Mouse (Mus musculus): Measurements from ENCODE around the gene Kif1c.

Gene Kif1c

DNA sequence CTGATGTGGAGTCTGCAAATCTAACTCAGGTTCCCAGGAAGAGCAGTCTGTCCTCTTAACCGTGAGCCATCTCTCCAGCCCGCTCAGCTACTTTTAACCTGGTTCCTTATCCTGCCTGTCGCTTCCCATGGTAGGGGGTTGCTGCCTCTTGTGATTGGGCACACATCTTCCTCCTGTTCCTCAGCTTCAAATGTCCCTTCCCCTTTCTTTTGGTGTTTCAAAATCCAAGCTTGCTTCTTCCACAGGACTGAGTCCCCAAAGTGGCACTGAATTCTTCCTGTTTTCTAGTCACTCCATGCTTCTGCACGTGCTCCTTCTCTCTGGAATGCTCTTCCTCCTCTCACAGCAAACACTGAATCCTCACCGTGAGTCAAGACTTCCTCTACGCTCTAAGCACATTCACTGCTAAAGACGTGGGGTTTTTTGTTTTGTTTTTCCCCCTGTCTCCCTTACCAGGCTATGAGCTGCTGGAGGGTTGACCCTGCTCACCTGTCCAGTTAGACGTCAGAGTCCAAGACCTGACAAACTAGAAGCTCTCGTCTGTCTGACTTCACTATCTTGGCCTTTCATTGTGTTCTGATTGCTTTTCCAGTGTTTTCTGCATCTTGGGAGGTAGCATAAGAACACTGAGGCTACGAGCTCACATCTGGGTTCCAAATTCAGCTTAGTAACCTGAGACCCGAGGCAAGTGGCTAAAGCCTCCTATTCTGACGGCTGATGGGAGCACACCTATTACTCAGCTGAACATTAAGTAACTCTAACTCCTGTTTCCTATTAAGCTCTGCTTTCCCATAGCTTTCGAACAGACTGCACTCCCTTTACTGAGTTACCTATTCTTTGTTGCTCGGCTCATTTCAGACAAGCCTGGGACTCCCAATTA, 32.8 kb upstream of the Kif1c start:
- no peak for DNase-seq (ENCODE audit: low spot score)

DNA sequence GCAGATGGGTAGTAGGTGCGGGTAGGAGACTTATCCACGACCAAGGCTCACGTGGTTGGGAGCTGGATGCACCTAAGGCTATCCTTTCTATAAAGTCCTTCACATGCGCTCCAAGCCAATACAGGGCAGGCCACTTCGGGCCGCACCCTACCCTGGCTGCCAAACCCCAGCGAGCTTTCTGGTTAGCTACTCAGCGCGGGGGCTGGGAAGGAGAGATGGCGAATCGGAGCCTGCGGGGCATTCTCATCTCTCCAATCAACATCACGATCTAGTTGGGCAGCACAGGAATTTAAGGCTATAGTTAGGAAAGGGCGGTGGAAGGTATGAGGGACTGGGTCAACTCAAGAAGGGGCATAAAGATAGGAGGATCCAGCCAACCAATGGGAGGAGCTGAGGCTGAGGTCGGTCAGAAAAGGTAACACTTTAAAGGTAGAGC, 32.0 kb upstream of the Kif1c start:
- DNase-seq (ENCODE audit: low spot score): no peak

DNA sequence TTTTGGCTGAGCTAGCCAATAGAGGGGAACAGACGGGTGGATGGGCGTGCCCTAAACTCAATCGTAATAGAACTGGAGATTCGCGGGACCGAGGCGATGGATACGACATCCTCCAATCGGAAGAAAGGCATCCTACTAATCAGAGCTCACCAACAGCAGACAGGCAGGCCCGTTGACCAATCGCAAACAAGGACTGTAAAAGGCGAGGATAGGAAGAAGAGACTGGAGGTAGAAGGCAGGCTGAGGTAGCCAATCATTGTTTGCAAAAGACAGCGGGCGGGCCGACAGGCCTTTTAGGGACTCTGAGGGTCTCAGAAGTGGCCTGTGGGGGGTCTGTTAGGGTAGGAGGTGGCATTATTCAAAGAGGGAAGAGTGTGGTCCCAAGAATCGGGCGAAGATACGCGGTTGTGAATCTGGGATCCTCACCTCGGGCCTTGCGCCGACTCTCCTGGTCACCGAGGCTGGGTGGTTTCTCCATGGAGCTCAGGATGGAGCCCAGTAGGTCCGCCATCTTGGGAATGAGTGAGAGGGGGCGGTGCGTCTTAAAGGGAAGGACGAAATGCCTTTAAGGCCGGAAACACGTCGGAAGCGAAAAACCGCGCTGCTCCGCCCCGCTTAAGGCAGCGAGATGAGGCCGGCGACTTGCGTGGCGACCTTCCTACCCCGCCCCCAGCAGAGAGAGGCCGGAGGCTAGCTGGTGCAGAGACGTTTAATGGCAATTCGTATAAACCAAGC, 31.4 kb upstream of the Kif1c start, which contains the start of gene Spag7:
TSS of gene Spag7 (minus strand) at position 646 of the 735 bp plus-strand sequence.
- DNase-seq (ENCODE audit: low spot score): peak; percentile 99

DNA sequence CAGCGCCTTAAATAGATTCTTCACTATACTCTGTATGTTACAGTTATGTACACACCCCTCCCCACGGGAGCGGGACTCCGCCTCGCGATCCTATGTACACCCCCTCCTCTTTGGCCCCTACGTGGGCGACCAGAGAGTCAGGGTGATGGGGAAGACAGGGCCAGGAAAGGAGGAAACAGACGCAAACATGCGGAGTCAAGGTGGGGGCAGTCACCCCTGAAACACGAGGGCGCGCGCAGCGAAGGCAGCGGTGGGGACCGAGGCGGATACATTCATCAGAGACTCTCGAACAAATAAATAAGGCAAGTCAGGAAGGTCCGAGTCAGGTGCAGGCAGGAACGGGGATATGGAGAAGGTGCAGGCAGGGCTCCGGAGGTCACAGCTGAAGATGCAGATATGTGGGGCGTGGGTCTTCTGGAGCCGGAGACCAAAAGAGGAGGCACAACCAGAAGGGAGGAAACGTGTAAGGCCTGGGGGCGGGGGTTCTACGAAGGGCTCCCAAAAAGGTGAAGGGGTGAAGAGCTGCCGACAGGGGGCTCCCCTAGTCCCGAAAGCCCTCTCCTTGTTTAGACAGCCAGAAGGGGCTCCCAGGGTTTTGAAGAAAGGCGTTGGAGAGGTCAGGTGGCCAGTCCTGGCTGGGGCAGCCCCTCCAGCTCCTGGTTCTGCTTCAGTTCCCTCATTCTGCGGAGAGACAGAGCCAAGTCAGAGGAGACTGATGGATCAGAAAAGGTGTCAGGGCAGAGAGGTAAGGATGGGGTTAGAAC, 30.6 kb upstream of the Kif1c start:
- DNase-seq (ENCODE audit: low spot score): peak; percentile 92

DNA sequence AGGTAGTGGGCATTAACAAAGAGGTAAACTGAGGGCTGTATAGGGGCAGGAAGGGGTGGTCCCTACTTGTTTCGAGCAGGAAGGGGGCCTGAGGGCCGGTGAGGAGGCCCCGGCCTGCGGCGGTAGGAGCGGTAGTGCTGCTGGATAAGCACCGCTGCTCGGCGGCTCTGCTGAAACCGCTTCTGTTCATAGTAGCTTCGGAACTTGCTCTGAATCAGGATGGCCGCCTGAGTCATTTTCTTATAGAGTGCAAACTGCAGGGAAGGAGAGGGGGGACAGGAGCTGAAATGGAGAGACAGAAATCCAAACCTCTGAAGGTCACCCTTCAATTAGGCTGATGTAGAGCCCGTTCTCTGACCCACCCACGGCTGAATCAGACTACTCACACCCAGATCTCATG, 29.9 kb upstream of the Kif1c start:
- no peak for DNase-seq (ENCODE audit: low spot score)

DNA sequence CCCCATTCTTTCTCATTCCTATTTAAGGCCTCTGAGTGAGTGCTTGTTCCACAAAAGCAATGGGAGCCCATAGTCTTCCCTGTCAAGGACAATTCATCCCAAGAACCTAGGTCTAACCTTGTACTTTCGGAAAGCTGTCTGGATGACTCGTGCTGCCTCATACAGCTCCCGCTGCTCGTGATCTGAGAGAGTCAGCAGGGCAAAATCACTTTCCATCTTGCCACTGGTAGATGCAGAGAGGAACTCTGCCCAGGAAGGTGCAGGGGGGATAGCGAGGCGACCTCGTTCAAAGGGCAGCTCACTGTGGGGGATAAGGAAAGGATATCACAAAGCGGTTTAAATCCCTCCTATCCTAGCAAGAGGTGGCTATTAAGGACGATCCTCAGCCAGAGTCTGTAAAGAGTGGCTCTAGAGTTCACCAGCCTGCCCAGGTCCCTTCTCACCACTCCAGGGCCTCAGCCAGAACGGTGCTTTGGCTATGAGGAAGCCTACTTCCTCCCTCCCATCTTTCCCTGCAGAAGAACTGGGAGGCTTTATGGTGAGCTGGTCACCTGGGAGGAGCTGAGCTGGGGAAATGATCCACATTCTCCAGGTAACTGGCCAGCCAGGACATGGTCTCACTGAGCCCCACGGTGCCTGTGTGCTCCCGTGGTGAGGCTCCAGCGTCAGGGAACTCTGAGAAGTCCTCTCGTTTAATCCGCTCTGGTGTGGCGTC, 28.9 kb upstream of the Kif1c start:
- DNase-seq (ENCODE audit: low spot score): no peak

DNA sequence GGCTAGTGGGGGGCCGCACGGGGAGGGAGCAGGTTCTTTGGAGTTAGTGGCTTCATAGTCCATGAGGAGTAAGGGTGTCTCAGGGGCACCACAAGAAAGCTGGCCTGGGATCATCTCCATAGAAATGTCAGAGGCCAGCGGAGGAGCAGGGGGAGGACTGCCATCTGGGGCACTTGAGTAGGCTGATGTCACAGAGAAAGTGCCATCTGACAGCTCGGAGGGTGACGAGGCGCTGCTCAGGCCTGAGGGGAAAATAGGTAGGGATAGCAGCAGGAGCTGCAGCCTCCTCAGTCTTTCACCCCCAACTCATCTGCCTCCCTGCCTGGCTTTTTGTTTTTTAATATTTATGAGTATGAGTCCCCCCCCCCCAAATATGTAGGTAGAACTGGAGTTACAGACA, 26.3 kb upstream of the Kif1c start:
- DNase-seq (ENCODE audit: low spot score): no peak

DNA sequence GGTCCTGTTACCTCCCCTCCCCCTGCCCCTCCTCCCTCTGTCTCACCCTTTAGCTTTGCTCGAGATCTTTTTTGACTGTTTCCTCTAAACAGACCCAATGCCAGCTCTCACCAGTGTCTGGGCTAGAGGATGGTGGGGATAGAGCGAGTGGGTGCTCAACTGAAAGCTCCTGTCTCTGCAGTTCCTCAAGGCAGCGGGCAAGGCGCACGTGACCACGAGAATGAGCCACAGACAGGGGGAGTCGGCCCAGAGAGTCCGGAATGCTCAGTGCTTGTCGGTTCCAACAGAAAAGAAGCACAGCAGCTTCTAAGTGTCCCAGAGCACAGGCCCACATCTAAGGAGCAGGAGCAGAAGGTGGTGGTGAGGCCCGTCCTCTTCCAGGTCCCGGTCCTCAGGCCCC, 25.8 kb upstream of the Kif1c start:
- DNase-seq (ENCODE audit: low spot score): no peak

DNA sequence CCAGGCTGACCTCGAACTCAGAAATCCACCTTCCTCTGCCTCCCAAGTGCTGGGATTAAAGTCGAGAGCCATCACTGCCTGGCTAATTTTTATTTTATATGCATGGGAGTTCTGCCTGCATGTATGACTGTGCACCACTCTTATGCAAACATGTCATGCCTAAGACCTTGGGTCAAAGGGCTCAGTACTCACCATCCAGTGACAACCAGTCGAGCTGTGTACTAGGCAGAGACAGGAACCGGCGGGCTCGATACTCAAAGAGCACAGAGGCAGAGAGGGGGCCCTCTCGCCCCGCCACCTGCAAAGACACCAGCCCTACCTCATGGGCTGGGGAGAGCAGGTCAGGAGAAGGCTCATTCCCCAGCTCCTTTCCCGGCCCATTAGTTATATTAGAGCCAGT, 22.3 kb upstream of the Kif1c start:
- no peak for DNase-seq (ENCODE audit: low spot score)

DNA sequence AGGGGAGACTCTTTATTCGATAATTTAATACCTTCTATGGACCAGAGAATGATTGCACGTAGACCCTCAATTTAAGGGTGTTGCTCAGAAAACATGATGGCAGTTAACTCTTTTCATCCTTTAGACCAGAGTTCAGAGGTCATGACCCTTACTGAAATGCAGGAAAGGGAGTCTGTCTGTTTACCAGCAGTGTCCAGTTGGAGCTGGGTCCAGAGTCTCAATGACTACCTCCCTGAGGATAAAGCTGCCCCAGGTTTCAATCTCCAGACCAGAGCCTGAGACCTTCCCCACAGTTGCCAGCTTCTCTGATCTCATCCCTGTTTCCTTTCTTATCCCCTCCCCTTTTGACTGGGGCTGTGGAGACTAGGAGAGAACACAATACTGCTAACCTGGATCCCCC, 21.8 kb upstream of the Kif1c start:
- DNase-seq (ENCODE audit: low spot score): no peak

DNA sequence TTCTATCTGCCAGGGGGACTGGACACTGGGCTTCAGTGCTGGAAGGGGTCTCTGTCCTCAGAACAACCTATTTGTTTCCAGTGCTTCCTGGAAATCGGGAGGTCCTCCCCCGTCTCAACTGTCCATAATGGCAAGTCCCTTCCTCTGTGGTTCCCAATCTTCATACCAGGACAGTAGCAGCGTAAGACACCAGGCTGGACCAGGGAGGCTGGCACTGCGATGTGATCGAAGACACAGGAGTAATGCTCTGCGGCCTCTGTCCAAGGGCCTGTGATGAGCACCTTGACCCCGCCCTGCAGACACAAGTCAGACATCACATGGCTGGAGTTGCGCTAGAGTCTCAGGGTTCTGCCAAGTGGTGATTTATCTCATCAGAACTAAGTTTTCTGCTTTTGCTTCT, 21.0 kb upstream of the Kif1c start:
- no peak for DNase-seq (ENCODE audit: low spot score)

DNA sequence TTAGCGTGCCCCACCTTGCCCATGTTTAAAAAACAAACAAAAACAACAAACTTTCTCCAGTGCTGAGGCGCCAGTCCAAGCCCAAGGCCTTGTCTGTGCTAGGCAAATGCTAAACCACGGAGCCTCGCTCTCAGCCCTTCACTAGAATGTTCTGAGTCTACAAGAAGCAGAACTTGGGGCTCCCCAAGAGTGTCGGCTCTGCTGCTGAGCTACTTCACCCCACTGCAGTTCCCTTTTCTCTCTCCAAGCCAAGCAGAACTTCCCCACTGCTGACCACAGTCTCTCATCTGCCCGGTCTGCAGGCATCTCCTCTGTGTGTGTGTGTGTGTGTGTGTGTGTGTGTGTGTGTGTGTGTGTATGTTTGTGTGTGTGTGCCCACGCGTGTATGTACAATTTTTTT, 20.5 kb upstream of the Kif1c start:
- no peak for DNase-seq (ENCODE audit: low spot score)

DNA sequence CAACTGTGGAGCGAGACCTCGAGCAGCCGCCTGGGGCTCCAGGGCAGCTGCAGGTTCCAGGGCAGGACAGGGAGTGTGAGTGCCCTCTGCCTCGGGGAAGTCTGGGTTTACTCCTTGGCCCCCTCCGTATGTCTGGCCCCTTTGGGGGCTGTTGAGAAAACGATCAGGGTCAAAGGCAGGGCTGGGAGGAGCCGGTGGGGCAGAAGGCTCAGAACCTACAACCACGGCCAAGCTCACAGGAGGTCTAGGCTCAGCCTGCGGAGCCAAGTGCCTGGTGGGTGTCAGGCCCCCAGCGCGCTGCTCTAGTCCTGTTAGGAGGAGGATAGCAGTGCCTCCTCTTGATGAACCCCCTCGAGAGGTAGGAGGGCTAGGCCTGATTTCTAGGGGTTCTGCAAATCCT, 19.2 kb upstream of the Kif1c start:
- DNase-seq (ENCODE audit: low spot score): no peak

DNA sequence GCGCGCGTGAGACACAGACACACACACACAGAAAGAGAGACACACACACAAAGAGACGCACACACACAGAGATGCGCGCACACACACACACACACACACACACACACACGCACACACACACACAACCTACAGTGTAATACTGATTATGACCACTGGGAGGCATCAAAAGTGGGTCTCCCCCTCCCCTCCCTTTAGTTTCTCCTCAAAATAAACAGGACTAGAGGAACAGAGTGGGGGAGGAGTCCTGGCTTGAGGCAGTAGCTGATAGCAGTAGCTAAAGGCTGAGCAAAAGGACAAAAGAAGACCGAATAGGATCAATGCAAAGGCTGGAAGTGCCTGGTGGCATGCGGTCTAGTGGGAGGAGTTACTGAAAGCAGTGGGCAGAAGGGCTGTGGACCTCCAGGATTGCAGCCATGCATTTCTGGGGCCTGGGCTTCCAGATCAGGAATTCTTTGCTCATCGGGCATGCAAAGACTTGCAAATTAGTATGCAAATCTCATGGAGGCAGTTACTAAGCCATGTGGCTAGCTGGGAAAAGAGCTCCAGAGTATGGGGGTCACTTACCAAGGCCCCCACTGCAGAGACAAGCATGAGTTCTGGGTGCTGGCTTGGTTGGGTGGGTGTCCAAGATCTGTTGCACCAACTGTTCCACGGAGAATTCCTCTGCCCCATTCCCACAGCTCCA, 18.3 kb upstream of the Kif1c start:
- peak; percentile 91 for DNase-seq (ENCODE audit: low spot score)

DNA sequence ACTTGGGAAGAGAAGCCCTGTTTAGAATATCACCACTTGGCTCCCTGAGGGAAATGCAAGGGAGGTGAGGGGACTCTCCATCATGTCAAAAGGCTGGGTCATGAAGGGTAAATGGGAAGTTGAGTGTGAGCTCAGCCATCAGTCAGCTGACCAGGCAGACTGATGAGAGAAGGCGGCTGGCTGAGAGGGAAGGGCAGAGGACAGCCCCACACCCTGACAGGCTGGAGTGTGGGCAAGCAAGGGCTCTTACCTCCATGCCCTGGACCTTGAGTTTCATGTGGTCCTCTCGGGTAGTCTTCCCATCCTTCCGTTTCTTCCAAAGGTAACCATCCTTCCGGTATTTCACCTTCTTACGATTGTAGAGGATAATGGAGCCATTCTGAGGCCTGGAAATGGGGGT, 16.7 kb upstream of the Kif1c start:
- no peak for DNase-seq (ENCODE audit: low spot score)

DNA sequence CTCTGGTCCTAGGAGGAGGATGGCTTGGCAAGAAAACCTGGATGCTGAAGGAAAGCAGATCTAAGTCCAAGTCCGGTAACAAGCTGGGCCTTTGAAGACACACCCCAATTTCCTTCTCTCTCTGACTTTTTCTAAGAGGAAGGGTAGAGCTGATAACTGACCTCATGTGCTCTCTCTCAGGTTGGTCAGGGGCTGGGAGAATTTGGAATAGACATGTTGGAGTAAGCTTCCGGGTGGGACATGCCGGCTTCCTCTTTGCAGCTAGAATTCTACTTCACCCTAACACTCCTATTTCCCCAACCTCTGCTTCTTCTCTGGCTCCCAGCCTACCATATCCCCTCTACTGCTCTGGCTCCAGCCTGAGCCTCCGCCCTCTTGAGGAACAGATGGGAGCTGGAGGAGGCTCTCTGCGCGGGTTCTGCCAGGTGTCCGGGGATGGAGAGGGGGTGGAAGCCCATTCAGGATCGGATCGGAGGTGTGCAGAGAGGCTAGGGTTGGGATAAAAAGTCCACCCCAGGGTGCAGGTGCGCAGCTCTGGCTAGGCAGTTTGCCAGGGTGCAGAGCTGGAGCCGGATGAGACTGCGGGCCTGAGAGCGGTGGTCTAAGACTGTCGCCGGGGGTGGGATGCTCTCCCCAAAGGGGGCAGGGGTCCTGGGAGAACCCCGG, 13.3 kb upstream of the Kif1c start:
- peak; percentile 58 for DNase-seq (ENCODE audit: low spot score)

DNA sequence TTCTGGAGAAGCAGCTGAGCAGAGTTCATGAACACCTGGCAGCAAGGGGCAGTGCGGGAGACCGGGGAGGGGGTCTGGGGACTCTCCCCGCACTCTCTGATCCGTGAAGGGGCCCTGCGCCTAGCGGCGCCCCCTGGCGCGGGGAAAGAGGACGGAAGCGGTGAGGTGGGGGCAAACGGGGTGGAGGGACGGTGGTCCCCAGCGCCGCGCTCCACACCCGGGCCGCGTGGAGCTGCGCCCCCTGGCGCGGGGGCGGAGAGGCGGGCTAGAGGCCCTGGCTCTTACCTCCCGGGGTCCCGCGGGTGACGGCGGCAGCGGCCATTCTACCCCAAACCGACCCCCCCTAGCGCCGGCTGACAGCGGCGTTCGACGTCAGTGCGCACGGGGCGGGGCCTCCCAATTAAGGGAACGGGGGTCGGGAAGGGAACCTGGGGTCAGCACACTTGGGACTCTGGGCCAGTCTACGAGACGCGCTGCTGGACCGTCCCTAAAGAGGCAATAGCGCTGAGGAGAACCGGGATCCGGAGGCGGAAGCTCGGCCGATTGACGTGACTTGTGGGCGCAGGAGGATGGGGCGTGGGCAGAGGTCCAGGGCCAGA, 12.6 kb upstream of the Kif1c start, which contains the start of gene Camta2:
TSS of gene Camta2 (minus strand) at position 505 of the 599 bp plus-strand sequence.
- DNase-seq (ENCODE audit: low spot score): peak; percentile 93

DNA sequence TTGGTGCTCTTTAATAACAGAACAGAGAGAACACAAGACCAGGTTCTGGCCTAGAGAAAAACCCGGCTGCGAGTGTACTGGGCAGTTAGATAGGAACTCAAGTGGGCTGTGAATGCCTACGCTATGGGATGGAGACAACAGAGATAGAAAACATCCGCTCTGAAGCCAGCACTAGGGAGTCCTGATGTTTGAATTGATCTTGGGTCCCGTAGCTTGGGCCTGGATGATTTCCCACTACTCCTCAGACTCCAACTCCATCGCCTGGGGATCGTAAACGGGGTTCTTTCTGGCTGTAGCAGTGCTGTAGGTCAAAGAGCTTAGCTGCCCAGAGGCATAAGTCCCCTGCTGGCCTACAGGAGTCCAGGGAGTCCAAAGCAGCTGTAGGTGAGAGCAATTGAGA, 12.0 kb upstream of the Kif1c start:
- DNase-seq (ENCODE audit: low spot score): peak; percentile 51

DNA sequence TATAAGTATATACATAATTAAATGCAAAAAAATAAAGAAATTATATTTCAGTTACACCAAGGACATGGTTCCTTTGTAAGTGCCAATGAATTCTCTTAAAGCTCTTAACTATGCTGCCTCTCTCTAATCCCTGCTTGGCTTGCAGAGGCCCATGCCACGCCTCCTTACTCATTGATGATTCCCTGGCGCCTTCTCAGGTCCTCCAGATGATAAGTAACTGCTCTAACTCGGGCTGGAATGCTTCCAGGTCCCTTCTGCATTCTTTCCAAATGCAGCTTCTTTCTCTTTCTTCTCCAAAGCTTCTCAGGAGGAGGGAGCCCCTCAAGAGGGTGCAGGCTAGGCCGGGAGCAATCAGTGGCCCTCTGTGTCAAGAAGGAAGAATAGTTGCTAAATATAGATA, 10.8 kb upstream of the Kif1c start:
- no peak for DNase-seq (ENCODE audit: low spot score)

DNA sequence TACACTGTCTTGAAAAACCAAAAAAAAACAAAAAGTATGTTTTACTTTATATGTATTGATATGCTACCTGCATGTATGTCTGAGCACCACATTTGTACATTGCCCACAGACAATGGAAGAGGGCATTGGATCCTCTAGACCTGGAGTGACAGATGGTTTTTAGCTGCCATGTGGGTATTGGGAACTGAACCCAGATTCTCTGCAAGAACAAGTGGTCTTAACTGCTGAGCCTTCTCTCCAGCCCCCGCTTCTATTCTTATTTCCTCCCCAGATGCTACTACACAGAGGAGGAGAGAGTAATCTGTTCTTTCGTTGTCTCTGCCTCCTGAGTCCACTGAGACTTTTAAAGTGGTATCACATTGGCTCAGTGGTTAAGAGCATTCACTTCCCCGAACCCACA, 6.8 kb upstream of the Kif1c start:
- DNase-seq (ENCODE audit: low spot score): no peak

Data from embryo, embryonic 10.5 days (tissue).